Mouse (Mus musculus): ENCODE results near the gene Med25. TPM values are rescaled to one million over a fixed set of nuclear protein-coding genes. Genes with fewer than 3 reads are reported as not detected.

Med25 gene
- polyA plus RNA-seq, 1 experiment: 25.4 TPM

DNA sequence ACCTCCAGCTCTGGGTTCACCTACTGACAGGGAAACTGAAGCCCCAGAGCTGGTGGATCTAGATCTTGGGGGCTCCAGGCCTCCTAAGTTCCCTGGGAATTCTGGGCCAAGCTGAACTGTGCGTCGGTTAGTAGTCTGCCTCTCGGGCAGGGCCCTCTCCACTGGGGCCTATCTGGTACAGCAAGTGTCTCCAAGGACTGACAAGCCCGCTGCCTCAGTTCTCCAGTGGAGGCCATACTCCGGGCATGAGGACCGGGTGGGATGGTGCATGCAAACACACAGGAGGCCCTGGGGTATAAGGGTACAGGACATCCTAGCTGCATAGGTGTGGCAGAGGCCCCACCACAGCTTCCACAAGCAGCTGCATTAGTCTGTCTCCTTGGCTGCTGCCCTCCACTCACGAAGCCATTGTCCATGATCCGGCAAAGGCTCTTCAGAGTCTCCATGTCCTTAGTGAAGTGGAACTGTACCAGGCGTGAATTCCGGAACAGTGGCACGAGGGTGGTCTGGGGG is 28.5 kb downstream of the Med25 start:
- Histone ChIP-seq H3K4me3 (replicated peaks; ENCODE audit: control insufficient read depth, low read depth, low read length) (no peak overlapping the region), H3K27ac (ENCODE audit: control insufficient read depth, insufficient read depth, low read depth, low read length, poor library complexity) (no peak overlapping the region), H3K4me1 (ENCODE audit: control insufficient read depth, insufficient read depth, low read length) (peaks cover 7% of the 10 kb centered on the region)
- TF ChIP-seq CTCF (IDR thresholded peaks at IDR 0.05; ENCODE audit: control insufficient read depth, insufficient read depth, low read length) (no peak), POLR2A (IDR thresholded peaks at IDR 0.05; ENCODE audit: borderline replicate concordance, control insufficient read depth, low read depth, low read length) (no peak)
- 83% methylated on average over 11 of the region's 11 CpGs for WGBS

DNA sequence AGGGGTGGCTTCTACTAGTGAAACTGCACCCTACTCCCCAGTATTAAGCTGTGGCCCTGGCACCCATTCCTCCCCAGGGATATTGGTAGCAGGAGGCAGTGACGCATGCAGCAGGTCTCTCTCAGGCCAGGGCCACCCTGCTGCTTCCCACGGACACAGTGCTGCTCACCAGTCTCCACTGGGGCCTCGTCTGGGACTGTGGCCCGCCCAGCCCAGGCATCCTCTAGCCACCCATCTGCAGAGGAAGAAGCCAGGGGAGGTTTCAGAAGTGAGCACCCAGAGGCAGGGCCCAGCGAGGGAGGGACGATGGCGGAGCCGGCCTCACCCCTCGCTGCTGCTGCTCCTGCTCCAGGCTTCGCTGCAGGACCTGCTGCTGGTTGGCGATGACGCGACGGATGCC is 29.3 kb downstream of the Med25 start:
- no peak overlapping the region for H3K27ac ChIP-seq (ENCODE audit: control insufficient read depth, insufficient read depth, low read depth, low read length, poor library complexity)
- TF ChIP-seq POLR2A (IDR thresholded peaks at IDR 0.05; ENCODE audit: borderline replicate concordance, control insufficient read depth, low read depth, low read length): no peak
- no peak for TF ChIP-seq CTCF (IDR thresholded peaks at IDR 0.05; ENCODE audit: control insufficient read depth, insufficient read depth, low read length)
- H3K4me1 ChIP-seq (ENCODE audit: control insufficient read depth, insufficient read depth, low read length): peaks cover 7% of the 10 kb centered on the region
- WGBS: 87% methylated on average over 14 of the region's 14 CpGs
- no peak overlapping the region for H3K4me3 ChIP-seq (replicated peaks; ENCODE audit: control insufficient read depth, low read depth, low read length)

DNA sequence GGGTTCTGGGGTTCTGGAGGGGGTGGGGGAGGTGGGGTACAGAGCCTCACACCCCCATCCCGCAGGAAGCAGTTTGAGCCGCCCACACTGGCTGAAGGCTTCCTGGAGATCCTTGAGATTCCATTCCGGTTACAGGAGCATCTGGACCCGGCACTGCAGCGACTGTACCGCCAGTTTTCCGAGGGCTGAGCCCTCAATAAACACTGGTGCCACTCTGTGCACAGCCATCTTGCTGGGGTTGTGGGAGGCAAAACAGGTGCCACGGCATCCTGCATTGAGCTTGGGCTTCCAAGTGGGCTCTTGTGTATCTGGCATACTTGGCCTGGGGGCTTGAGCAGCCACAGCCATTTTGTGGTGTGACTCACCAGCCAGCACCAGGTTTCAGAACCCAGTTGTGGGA is 30.1 kb downstream of the Med25 start:
- TF ChIP-seq POLR2A (IDR thresholded peaks at IDR 0.05; ENCODE audit: borderline replicate concordance, control insufficient read depth, low read depth, low read length) (no peak), CTCF (IDR thresholded peaks at IDR 0.05; ENCODE audit: control insufficient read depth, insufficient read depth, low read length) (no peak)
- peaks cover 7% of the 10 kb centered on the region for H3K4me1 ChIP-seq (ENCODE audit: control insufficient read depth, insufficient read depth, low read length)
- 95% methylated on average over 8 of the region's 8 CpGs for WGBS
- H3K4me3 ChIP-seq (replicated peaks; ENCODE audit: control insufficient read depth, low read depth, low read length): no peak overlapping the region
- no peak overlapping the region for H3K27ac ChIP-seq (ENCODE audit: control insufficient read depth, insufficient read depth, low read depth, low read length, poor library complexity)

DNA sequence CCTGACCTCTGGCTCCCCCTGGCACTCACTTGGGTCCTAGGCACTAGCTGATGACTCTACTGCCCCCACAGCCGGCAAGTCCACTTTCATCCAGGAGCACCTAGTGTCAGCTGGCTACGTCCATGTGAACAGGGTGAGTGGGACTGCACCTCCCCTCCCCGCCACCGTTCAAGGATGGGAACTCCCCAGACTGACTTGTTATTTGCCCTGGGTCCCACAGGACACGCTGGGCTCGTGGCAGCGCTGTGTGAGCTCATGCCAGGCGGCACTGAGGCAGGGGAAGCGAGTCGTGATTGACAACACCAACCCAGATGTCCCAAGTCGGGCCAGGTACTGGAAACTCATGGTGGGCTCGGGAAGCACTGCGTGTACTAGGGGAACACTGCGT is 31.1 kb downstream of the Med25 start:
- TF ChIP-seq CTCF (IDR thresholded peaks at IDR 0.05; ENCODE audit: control insufficient read depth, insufficient read depth, low read length) (0 out of 2 replicates have a peak, but pooled peaks have one; percentile 2), POLR2A (IDR thresholded peaks at IDR 0.05; ENCODE audit: borderline replicate concordance, control insufficient read depth, low read depth, low read length) (no peak; the same call in 1 of the 2 replicates)
- 88% methylated on average over 14 of the region's 14 CpGs for WGBS
- Histone ChIP-seq H3K4me1 (ENCODE audit: control insufficient read depth, insufficient read depth, low read length) (peaks cover 5% of the 10 kb centered on the region), H3K4me3 (replicated peaks; ENCODE audit: control insufficient read depth, low read depth, low read length) (no peak overlapping the region), H3K27ac (ENCODE audit: control insufficient read depth, insufficient read depth, low read depth, low read length, poor library complexity) (no peak overlapping the region)

DNA sequence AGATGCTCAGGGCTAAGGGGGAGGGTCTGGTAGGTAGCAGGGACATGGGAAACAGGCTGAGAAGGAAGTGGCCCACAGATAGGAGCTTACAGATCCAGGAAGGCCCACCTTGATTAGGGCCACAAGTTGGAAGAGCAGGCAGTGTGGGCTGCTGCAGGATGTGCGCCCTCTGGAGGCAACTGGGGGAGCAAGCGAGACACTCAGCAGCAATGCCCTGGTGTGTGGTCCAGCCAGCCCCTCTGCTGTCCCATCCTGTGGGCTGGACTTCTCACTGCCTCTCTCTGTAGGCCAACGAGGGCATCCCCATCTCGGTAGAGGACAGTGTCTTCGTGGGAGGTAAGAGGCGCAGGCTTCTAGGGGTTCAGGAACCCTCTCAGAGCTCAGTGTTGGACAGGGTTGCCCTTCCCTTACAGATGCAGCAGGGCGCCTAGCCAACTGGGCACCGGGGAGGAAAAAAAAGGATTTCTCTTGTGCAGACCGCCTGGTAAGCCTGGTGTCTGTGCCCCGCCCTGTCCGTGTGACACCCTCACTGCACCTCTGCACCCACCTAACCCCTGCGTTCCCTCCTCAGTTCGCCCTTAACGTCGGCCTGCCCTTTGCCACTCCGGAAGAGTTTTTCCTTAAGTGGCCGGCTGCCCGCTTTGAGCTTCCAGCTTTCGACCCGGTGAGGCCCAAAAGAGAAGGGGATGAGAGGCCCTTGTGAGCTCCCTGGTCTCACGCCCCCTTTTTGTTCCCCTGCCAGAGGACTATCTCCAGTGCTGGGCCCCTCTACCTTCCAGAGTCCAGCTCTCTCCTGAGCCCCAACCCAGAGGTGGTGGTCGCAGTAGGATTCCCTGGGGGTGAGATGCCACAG is 31.7 kb downstream of the Med25 start:
- no peak overlapping the region for H3K27ac ChIP-seq (ENCODE audit: control insufficient read depth, insufficient read depth, low read depth, low read length, poor library complexity)
- peak; percentile 48; the same call in 1 of the 2 replicates for TF ChIP-seq POLR2A (IDR thresholded peaks at IDR 0.05; ENCODE audit: borderline replicate concordance, control insufficient read depth, low read depth, low read length)
- TF ChIP-seq CTCF (IDR thresholded peaks at IDR 0.05; ENCODE audit: control insufficient read depth, insufficient read depth, low read length): peak; percentile 94
- peaks cover 2% of the 10 kb centered on the region; the same call in 1 of the 2 replicates for H3K4me1 ChIP-seq (ENCODE audit: control insufficient read depth, insufficient read depth, low read length)
- H3K4me3 ChIP-seq (replicated peaks; ENCODE audit: control insufficient read depth, low read depth, low read length): no peak overlapping the region
- WGBS: 63% methylated on average over 22 of the region's 22 CpGs

DNA sequence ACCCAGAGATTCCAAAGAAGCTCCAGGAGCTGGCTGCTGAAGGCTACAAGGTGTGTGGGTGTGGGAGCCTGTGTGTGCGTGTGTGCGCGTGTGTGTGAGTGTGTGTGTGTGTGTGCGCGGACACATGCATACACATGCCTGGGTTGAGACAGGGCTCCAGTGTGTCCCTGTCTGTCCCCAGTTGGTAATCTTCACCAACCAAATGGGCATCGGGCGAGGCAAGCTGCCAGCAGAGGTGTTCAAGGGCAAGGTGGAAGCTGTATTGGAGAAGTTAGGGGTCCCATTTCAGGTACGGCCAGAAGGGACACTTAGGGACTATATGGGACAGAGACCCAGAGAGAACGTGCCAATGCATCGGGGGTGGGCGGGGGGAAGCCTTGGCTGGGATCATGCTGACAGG is 32.6 kb downstream of the Med25 start:
- TF ChIP-seq CTCF (IDR thresholded peaks at IDR 0.05; ENCODE audit: control insufficient read depth, insufficient read depth, low read length) (no peak), POLR2A (IDR thresholded peaks at IDR 0.05; ENCODE audit: borderline replicate concordance, control insufficient read depth, low read depth, low read length) (no peak)
- WGBS: 87% methylated on average over 11 of the region's 11 CpGs
- no peak overlapping the region for H3K27ac ChIP-seq (ENCODE audit: control insufficient read depth, insufficient read depth, low read depth, low read length, poor library complexity)
- H3K4me3 ChIP-seq (replicated peaks; ENCODE audit: control insufficient read depth, low read depth, low read length): no peak overlapping the region
- H3K4me1 ChIP-seq (ENCODE audit: control insufficient read depth, insufficient read depth, low read length): peaks cover 4% of the 10 kb centered on the region; the same call in 1 of the 2 replicates

DNA sequence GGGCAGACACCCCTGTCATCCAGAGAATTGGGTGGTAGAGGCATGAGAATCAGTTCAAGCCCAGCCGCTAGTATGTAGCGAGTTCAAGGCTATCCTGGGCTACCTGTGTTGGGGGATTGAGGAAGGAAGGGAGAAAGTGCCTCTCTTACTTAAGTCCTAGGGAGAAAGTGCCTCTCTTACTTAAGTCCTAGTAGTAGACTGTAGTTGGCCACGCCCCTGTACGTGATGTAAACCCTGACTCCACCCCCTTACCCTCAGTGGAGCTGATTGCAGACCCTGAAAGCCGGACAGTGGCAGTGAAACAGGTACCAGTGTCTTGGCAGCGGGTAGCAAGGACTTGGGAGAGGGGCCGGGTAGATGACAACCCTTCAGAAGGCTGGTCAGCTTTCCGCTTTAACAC is 34.6 kb downstream of the Med25 start:
- no peak for TF ChIP-seq POLR2A (IDR thresholded peaks at IDR 0.05; ENCODE audit: borderline replicate concordance, control insufficient read depth, low read depth, low read length)
- no peak for TF ChIP-seq CTCF (IDR thresholded peaks at IDR 0.05; ENCODE audit: control insufficient read depth, insufficient read depth, low read length)
- WGBS: 19% methylated on average over 8 of the region's 8 CpGs
- Histone ChIP-seq H3K4me3 (replicated peaks; ENCODE audit: control insufficient read depth, low read depth, low read length) (peak overlapping the region; percentile 64), H3K4me1 (ENCODE audit: control insufficient read depth, insufficient read depth, low read length) (peaks cover 4% of the 10 kb centered on the region; the same call in 1 of the 2 replicates), H3K27ac (ENCODE audit: control insufficient read depth, insufficient read depth, low read depth, low read length, poor library complexity) (peak overlapping the region; percentile 88; the same call in 1 of the 2 replicates)

DNA sequence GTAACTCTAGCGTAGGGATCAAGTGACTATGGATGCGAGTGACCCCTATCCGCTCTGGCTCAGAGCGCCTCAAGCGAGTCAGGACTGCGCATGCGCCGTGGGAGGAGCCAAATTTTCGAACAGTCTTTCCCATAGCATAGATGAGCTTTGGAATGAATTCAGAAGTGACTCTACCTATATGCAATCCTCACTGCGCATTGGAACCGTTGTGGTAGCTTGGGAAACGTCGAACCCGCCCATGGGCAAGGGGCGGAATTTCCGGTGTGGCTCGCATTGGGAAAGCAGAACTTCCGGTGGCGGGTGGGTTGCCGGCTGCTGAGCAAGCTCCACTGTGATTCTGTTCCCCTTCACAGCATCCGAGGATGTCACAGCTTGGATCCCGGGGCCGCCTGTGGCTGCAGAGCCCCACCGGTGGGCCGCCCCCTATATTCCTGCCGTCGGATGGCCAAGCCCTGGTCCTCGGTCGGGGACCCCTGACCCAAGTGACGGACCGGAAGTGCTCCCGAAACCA is 35.4 kb downstream of the Med25 start, which contains the start of gene Pnkp:
Pnkp (plus strand) TSS at position 98 of the 511 bp plus-strand sequence.
- WGBS: under 1% methylated on average over 32 of the region's 32 CpGs

More for the DNA sequence above, 35.4 kb downstream of the Med25 start, which contains the start of gene Pnkp:
- Histone ChIP-seq H3K27ac (ENCODE audit: control insufficient read depth, insufficient read depth, low read depth, low read length, poor library complexity) (peak within 1 kb of the TSS; percentile 88), H3K4me3 (replicated peaks; ENCODE audit: control insufficient read depth, low read depth, low read length) (peak within 1 kb of the TSS; percentile 87), H3K4me1 (ENCODE audit: control insufficient read depth, insufficient read depth, low read length) (peaks cover 4% of the 10 kb centered on the region; the same call in 1 of the 2 replicates)
- TF ChIP-seq CTCF (IDR thresholded peaks at IDR 0.05; ENCODE audit: control insufficient read depth, insufficient read depth, low read length) (no peak; the same call in 1 of the 2 replicates), POLR2A (IDR thresholded peaks at IDR 0.05; ENCODE audit: borderline replicate concordance, control insufficient read depth, low read depth, low read length) (peak; percentile 85)

Measured in bone marrow, adult 2 months (tissue).